Mouse (Mus musculus): ENCODE measurements around the gene Arid3c. TPM values are rescaled to one million over a fixed set of nuclear protein-coding genes. Genes with fewer than 3 reads are reported as not detected.
A peak's percentile ranks its signal among the peaks of the same experiment; 100 is the strongest.

Arid3c gene
- polyA plus RNA-seq, 1 experiment, result not detected

DNA sequence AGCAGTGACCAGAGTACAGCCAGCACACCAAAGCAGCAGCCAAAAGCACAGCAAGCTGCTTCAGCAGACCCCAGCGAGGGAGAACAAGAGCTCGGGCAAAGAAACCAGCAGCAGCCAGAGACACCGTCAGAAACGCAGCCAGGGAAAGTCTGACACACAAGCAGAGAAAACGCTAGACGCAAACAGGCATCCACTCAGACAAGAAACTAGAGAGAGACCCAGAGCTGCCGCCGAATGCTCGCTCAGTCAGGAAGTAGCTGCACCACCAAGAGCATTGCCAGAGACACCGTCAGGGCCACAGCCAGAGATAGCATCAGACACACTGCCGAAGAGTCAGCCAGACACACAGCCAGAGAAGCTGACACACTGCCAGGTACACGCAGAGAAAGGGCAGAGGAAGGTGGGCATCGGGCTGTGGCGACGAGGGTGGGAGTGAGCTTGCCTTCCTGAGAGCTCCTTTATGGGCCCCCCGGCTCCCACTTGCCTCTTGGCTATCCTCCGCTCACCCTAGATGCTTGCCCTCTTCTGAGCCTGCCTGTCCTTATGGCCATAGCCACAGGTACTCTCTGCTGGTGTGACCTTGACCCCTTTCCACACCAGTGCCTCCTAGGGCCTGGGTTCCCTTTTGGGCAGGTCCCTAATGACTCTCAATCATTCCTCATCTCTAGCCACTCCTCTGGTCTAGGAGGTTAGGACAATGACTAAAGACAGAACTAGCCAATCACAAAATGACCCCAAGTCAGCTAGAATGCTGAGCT is 54.5 kb downstream of the Arid3c start:
- no peak for TF ChIP-seq FLI1 (IDR thresholded peaks at IDR 0.05; ENCODE audit: low read length)
- TF ChIP-seq GATA1 (IDR thresholded peaks at IDR 0.05; ENCODE audit: borderline replicate concordance, low read length), result no peak
- H3K36me3 ChIP-seq (replicated peaks; ENCODE audit: low read length), result no peaks in the 10 kb centered on the region
- no peaks in the 10 kb centered on the region for H3K9me3 ChIP-seq
- peak overlapping the region; percentile 38 for H3K4me3 ChIP-seq (replicated peaks)
- peaks cover 90% of the 10 kb centered on the region for H3K27me3 ChIP-seq (replicated peaks)
- no peaks in the 10 kb centered on the region for H3K4me1 ChIP-seq

Other genes starting within 250 kb of the Arid3c start
- gene AI464131, start 228.1 kb downstream of the Arid3c start, polyA plus RNA-seq (2012; ENCODE audit: insufficient read depth, low replicate concordance), result 0.07 TPM in 1 of 2 replicates, not detected in the other
- gene 1110017D15Rik, start 213.8 kb downstream of the Arid3c start, polyA plus RNA-seq (2012; ENCODE audit: insufficient read depth, low replicate concordance), result 0.29 TPM in 1 of 2 replicates, not detected in the other
- 13.5 and 35.8 TPM in 2 replicates for gene Fam219a, start 161.6 kb downstream of the Arid3c start, polyA plus RNA-seq (2012; ENCODE audit: insufficient read depth, low replicate concordance)
- not detected in 2 replicates for gene Dnaic1, start 161.4 kb downstream of the Arid3c start, polyA plus RNA-seq (2012; ENCODE audit: insufficient read depth, low replicate concordance)
- 0.39 TPM in 1 of 2 replicates, not detected in the other for gene Enho, start 90.8 kb downstream of the Arid3c start, polyA plus RNA-seq (2012; ENCODE audit: insufficient read depth, low replicate concordance)
- gene Cntfr, start 34.1 kb downstream of the Arid3c start, polyA plus RNA-seq (2012; ENCODE audit: insufficient read depth, low replicate concordance), result 3.6 and 10.6 TPM in 2 replicates
- gene Il11ra1, start 31.2 kb downstream of the Arid3c start, polyA plus RNA-seq (2012; ENCODE audit: insufficient read depth, low replicate concordance), result 2.2 and 3.9 TPM in 2 replicates
- 51.7 and 76.8 TPM in 2 replicates for gene Rpp25l, start 17.6 kb downstream of the Arid3c start, polyA plus RNA-seq (2012; ENCODE audit: insufficient read depth, low replicate concordance)
- 22.2 and 369 TPM in 2 replicates for gene Dctn3, start 8.0 kb downstream of the Arid3c start, polyA plus RNA-seq (2012; ENCODE audit: insufficient read depth, low replicate concordance)
- 29.5 and 30.0 TPM in 2 replicates for gene Galt, start 24.1 kb upstream of the Arid3c start, polyA plus RNA-seq (2012; ENCODE audit: insufficient read depth, low replicate concordance)
- gene Sigmar1, start 25.0 kb upstream of the Arid3c start, polyA plus RNA-seq (2012; ENCODE audit: insufficient read depth, low replicate concordance), result 26.0 and 34.9 TPM in 2 replicates
- gene Ccl27a, start 43.1 kb upstream of the Arid3c start, polyA plus RNA-seq (2012; ENCODE audit: insufficient read depth, low replicate concordance), result 1.1 TPM in 1 of 2 replicates, not detected in the other
- not detected in 2 replicates for gene Gm21541, start 172.5 kb upstream of the Arid3c start, polyA plus RNA-seq (2012; ENCODE audit: insufficient read depth, low replicate concordance)
- 7.4 TPM in 1 of 2 replicates, not detected in the other for gene Gm20878, start 210.4 kb upstream of the Arid3c start, polyA plus RNA-seq (2012; ENCODE audit: insufficient read depth, low replicate concordance)
- gene Fam205a4, start 234.9 kb upstream of the Arid3c start, polyA plus RNA-seq (2012; ENCODE audit: insufficient read depth, low replicate concordance), result not detected in 2 replicates